Mouse (Mus musculus) brain, embryonic 14.5 days (tissue): ENCODE data around the gene Rbm47.

Experiments
- CTCF ChIP-seq: fragments of 200-500 bp; IDR thresholded peaks from 2 replicates; pipeline ENCODE4 v1.5.1; 2012; ENCODE audit warnings: inconsistent platforms, mild to moderate bottlenecking, moderate library complexity, borderline replicate concordance; ENCODE audit not compliant: insufficient read depth, insufficient read length; ENCODE audit errors: extremely low read depth
- POLR2A ChIP-seq: fragments of 200-500 bp; IDR thresholded peaks from 2 replicates; pipeline ENCODE4 v1.6.1; 2012; ENCODE audit warnings: mild to moderate bottlenecking, inconsistent platforms, borderline replicate concordance; ENCODE audit not compliant: poor library complexity, insufficient read depth, insufficient read length, severe bottlenecking; ENCODE audit errors: extremely low read depth

DNA sequence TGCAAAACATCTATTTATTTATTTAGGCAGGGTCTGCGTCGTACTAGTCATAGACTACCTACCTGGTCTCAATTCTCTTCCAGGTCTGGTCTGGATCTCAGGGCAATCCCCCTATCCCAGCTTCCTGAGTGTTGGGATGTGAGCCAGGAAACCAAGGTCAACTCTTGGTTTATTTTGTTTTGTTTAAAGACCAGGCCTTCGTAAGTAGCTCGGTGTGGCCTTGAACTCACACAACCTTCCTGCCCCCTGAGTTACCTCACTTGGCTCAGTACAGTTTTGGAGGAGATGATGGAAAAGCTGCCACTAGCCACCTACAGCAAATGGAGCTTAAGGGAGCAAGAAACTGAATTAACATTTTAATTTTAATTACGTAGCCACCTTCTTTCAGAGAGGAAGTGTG is 144.7 kb downstream of the Rbm47 start:
- TF ChIP-seq POLR2A (no peak), CTCF (no peak)
